Mouse (Mus musculus): Measurements from ENCODE around the gene Vamp4. TPM values are rescaled to one million over a fixed set of nuclear protein-coding genes. Genes with fewer than 3 reads are reported as not detected.

The Vamp4 gene
- total and polyA plus RNA-seq, 3 experiments = 19.8 to 68.6 (median 46.7) TPM

DNA sequence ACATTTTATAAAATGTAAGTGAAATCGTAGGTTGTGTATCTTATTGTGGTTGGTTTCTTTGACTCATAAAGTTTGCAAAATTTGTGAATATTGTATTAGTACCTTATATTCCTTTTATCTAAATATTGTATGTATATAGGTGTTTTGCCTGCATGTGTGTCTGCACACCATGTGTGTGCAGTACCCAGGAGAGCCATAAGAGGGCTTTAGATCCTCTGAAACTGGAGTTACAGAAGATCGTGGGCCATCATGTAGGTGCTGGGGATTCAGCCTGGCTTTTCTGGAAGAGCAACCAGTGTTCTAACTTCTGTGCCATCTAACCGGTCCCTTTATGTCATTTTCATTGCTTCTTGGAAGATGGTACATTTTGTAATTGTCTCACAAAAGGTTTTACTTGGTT is 4.8 kb downstream of the Vamp4 start:
- no peak overlapping the region for H3K4me3 ChIP-seq (ENCODE audit: low read depth, low read length)
- ATAC-seq (ENCODE audit: extremely low read depth, insufficient number of reproducible peaks, low FRiP score, poor library complexity, severe bottlenecking) = no peak
- H3K4me1 ChIP-seq (ENCODE audit: insufficient read depth, low read depth, low read length) = peaks cover 8% of the 10 kb centered on the region
- no peak for DNase-seq (ENCODE audit: low spot score)
- peaks cover 57% of the 10 kb centered on the region for H3K36me3 ChIP-seq (replicated peaks)
- no peaks in the 10 kb centered on the region for H3K27me3 ChIP-seq (ENCODE audit: insufficient read depth, low read length)
- H3K9me3 ChIP-seq (replicated peaks) = no peaks in the 10 kb centered on the region
- TF ChIP-seq TAL1 (conservative IDR thresholded peaks at IDR 0.05; ENCODE audit: low read depth, low read length) (no peak), GATA1 (IDR thresholded peaks at IDR 0.05; ENCODE audit: borderline replicate concordance, low read length) (no peak), POLR2AphosphoS5 (IDR thresholded peaks at IDR 0.05; ENCODE audit: insufficient replicate concordance, low read depth, low read length) (no peak)

DNA sequence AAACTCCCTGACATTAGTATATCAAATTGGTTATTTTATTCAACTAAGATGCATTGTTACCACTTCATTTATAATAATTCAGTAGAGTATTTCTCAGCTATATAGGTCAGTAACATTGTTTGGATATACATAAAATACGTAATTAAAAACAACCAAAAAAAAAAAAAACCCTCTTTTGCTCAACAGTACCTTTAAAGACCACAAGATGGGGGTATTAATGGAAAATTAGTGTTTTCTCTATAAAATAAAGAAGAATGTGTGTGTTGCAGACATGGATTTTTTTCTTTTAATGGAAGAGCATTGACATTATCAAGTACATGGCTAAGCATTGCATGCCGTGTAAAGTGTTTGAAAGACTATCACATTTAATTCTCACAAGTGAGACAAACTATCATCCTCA is 12.6 kb downstream of the Vamp4 start:
- TF ChIP-seq GATA1 (IDR thresholded peaks at IDR 0.05; ENCODE audit: borderline replicate concordance, low read length) (no peak), GATA2 (IDR thresholded peaks at IDR 0.05; ENCODE audit: borderline replicate concordance, low read depth, low read length) (no peak), TAL1 (conservative IDR thresholded peaks at IDR 0.05; ENCODE audit: low read depth, low read length) (no peak), CTCF (IDR thresholded peaks at IDR 0.05; ENCODE audit: low read depth, low read length) (no peak)
- H3K27me3 ChIP-seq (ENCODE audit: insufficient read depth, low read length) = no peaks in the 10 kb centered on the region
- ATAC-seq (ENCODE audit: extremely low read depth, insufficient number of reproducible peaks, low FRiP score, poor library complexity, severe bottlenecking) = no peak
- H3K4me1 ChIP-seq (ENCODE audit: insufficient read depth, low read depth, low read length) = no peaks in the 10 kb centered on the region
- peaks cover 68% of the 10 kb centered on the region for H3K36me3 ChIP-seq (replicated peaks)
- no peaks in the 10 kb centered on the region for H3K9me3 ChIP-seq (replicated peaks)
- no peak for DNase-seq (ENCODE audit: low spot score)
- no peak overlapping the region for H3K4me3 ChIP-seq (ENCODE audit: low read depth, low read length)

DNA sequence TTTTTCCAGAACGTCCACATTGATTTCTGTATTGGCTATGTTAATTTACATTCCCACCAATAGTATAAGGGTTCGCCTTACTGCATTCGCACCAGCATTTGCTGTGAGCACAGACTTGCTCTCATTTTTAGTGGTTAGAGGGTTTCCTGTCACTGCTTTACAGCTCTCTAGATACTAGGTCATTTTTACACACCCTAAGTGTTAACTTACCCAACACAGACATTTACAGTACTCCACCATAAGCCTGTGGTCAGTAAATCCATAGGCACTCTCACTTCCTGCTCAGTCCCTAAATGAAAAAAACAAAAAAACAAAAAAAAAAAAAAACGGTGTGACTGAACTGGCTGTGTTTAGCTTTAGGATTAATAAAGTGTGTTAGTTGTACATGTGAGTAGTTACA is 16.0 kb downstream of the Vamp4 start:
- Histone ChIP-seq H3K4me1 (ENCODE audit: insufficient read depth, low read depth, low read length) (peaks cover 3% of the 10 kb centered on the region; the same call in 1 of the 2 replicates), H3K36me3 (replicated peaks) (peaks cover 66% of the 10 kb centered on the region), H3K27me3 (ENCODE audit: insufficient read depth, low read length) (no peaks in the 10 kb centered on the region), H3K4me3 (ENCODE audit: low read depth, low read length) (no peak overlapping the region), H3K9me3 (replicated peaks) (no peaks in the 10 kb centered on the region)
- DNase-seq (ENCODE audit: low spot score) = no peak
- no peak for ATAC-seq (ENCODE audit: extremely low read depth, insufficient number of reproducible peaks, low FRiP score, poor library complexity, severe bottlenecking)
- no peak for TF ChIP-seq TAL1 (conservative IDR thresholded peaks at IDR 0.05; ENCODE audit: low read depth, low read length)
- TF ChIP-seq CTCF (IDR thresholded peaks at IDR 0.05; ENCODE audit: low read depth, low read length) = no peak
- no peak for TF ChIP-seq GATA1 (IDR thresholded peaks at IDR 0.05; ENCODE audit: borderline replicate concordance, low read length)
- no peak for TF ChIP-seq POLR2AphosphoS5 (IDR thresholded peaks at IDR 0.05; ENCODE audit: insufficient replicate concordance, low read depth, low read length)
- no peak for TF ChIP-seq GATA2 (IDR thresholded peaks at IDR 0.05; ENCODE audit: borderline replicate concordance, low read depth, low read length)

DNA sequence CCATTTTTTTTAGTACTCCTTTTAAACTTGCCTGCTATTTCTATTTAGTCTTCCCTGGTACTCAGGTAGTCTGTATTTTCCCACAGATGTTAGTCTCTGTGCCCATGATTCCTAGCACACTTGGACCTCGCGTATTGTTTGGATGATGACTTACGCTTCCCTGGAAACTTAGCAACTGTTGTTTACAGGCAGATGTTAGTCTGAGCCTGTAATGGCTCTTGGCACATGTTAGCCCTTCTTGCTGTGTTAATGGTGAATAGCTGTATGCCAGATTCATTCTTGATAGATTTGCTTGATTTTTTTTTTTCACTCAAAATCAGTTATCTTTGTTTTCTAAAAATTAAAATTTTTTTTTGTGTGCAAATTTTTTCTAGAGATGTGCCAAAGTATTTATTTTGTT is 18.3 kb downstream of the Vamp4 start:
- H3K36me3 ChIP-seq (replicated peaks) = peaks cover 62% of the 10 kb centered on the region
- DNase-seq (ENCODE audit: low spot score) = no peak
- ATAC-seq (ENCODE audit: extremely low read depth, insufficient number of reproducible peaks, low FRiP score, poor library complexity, severe bottlenecking) = no peak

DNA sequence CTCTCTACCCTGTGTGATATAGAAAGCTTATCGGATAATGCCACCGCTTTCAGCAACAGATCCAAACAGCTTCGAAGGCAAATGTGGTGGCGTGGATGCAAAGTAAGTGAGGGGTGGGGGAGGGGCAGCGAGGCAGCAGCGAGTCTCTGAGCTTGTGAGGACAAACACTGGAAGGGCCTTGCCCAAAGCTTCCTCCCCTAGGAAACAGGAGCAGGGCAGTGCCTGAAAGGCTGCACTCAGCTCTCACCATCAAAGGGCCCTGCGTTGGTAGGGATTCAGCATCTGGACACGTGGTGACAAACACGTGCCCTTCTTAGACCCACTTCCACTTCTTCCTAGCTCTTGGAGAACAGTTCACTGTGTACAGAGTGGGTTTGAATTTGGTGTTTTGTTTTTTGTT is 19.1 kb downstream of the Vamp4 start:
- Histone ChIP-seq H3K4me1 (ENCODE audit: insufficient read depth, low read depth, low read length) (peaks cover 3% of the 10 kb centered on the region; the same call in 1 of the 2 replicates), H3K27me3 (ENCODE audit: insufficient read depth, low read length) (no peaks in the 10 kb centered on the region), H3K36me3 (replicated peaks) (peaks cover 58% of the 10 kb centered on the region), H3K4me3 (ENCODE audit: low read depth, low read length) (no peak overlapping the region), H3K9me3 (replicated peaks) (no peaks in the 10 kb centered on the region)
- DNase-seq (ENCODE audit: low spot score) (no peak), ATAC-seq (ENCODE audit: extremely low read depth, insufficient number of reproducible peaks, low FRiP score, poor library complexity, severe bottlenecking) (no peak)
- no peak for TF ChIP-seq CTCF (IDR thresholded peaks at IDR 0.05; ENCODE audit: low read depth, low read length)
- TF ChIP-seq GATA2 (IDR thresholded peaks at IDR 0.05; ENCODE audit: borderline replicate concordance, low read depth, low read length) = no peak
- no peak for TF ChIP-seq POLR2AphosphoS5 (IDR thresholded peaks at IDR 0.05; ENCODE audit: insufficient replicate concordance, low read depth, low read length)
- TF ChIP-seq GATA1 (IDR thresholded peaks at IDR 0.05; ENCODE audit: borderline replicate concordance, low read length) = no peak
- no peak for TF ChIP-seq TAL1 (conservative IDR thresholded peaks at IDR 0.05; ENCODE audit: low read depth, low read length)

More for the DNA sequence above, 18.3 kb downstream of the Vamp4 start:
- H3K9me3 ChIP-seq (replicated peaks) = no peaks in the 10 kb centered on the region
- no peaks in the 10 kb centered on the region for H3K27me3 ChIP-seq (ENCODE audit: insufficient read depth, low read length)
- no peak overlapping the region for H3K4me3 ChIP-seq (ENCODE audit: low read depth, low read length)
- peaks cover 3% of the 10 kb centered on the region; the same call in 1 of the 2 replicates for H3K4me1 ChIP-seq (ENCODE audit: insufficient read depth, low read depth, low read length)
- no peak for TF ChIP-seq CTCF (IDR thresholded peaks at IDR 0.05; ENCODE audit: low read depth, low read length)
- TF ChIP-seq POLR2AphosphoS5 (IDR thresholded peaks at IDR 0.05; ENCODE audit: insufficient replicate concordance, low read depth, low read length) = no peak
- no peak for TF ChIP-seq TAL1 (conservative IDR thresholded peaks at IDR 0.05; ENCODE audit: low read depth, low read length)
- TF ChIP-seq GATA2 (IDR thresholded peaks at IDR 0.05; ENCODE audit: borderline replicate concordance, low read depth, low read length) = no peak
- TF ChIP-seq GATA1 (IDR thresholded peaks at IDR 0.05; ENCODE audit: borderline replicate concordance, low read length) = no peak

DNA sequence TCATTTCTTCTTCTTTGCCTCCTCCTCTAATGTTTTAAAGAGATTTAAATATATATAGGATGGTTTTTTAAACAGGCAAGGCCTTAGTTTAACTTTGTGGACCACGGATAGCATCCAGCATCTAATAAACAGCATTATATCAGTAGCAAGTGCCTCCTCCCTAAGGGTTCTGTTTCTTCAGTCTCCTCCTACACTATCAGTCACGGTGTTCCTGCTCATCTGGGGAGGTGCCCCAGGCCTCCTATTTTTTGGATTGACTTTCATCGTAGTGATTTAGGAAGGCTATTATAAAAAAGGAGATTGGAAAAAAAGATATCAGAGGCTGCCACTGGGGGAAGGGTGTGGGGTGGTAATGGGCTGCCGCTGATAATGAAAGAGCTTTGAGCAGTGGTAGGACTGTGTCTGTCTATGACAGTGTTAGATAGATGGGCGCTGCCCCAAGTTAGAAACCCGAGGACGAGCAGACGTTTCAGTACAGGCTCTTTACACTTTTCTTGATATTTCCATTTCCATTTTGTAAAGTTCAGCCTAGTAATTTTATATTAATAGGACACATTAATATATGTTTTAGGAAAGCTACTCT is 20.2 kb downstream of the Vamp4 start:
- no peak for TF ChIP-seq CTCF (IDR thresholded peaks at IDR 0.05; ENCODE audit: low read depth, low read length)
- TF ChIP-seq TAL1 (conservative IDR thresholded peaks at IDR 0.05; ENCODE audit: low read depth, low read length) = no peak
- TF ChIP-seq GATA2 (IDR thresholded peaks at IDR 0.05; ENCODE audit: borderline replicate concordance, low read depth, low read length) = no peak
- TF ChIP-seq POLR2AphosphoS5 (IDR thresholded peaks at IDR 0.05; ENCODE audit: insufficient replicate concordance, low read depth, low read length) = no peak
- no peak for TF ChIP-seq GATA1 (IDR thresholded peaks at IDR 0.05; ENCODE audit: borderline replicate concordance, low read length)
- H3K9me3 ChIP-seq (replicated peaks) = no peaks in the 10 kb centered on the region
- peaks cover 53% of the 10 kb centered on the region for H3K36me3 ChIP-seq (replicated peaks)
- H3K4me3 ChIP-seq (ENCODE audit: low read depth, low read length) = no peak overlapping the region
- no peak for ATAC-seq (ENCODE audit: extremely low read depth, insufficient number of reproducible peaks, low FRiP score, poor library complexity, severe bottlenecking)
- no peaks in the 10 kb centered on the region for H3K27me3 ChIP-seq (ENCODE audit: insufficient read depth, low read length)
- DNase-seq (ENCODE audit: low spot score) = no peak
- peaks cover 3% of the 10 kb centered on the region; the same call in 1 of the 2 replicates for H3K4me1 ChIP-seq (ENCODE audit: insufficient read depth, low read depth, low read length)
